13 mouse cellular contexts compared by ENCODE assay signal in the genomic region with DNA sequence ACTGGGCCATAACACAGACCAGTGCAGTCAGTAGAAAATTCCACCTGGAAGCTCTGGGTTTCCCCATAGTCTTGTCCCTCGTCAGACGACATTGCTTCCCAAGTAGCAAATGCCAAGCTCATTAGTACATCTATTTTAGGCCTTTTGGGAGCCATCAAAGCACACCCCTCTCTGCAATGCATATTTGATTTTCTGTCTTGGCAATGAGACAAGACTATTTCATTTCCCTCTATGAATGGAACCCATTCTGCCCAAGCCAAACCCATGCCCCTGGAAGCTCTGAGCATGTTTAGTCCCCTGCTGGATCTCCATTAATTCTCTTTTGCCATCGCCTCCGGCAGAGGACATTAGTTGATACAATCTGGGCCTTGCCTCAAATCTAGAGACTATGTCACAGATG. TPM values are rescaled to one million over a fixed set of nuclear protein-coding genes. Genes with fewer than 3 reads are reported as not detected.
A peak's percentile ranks its signal among the peaks of the same experiment; 100 is the strongest.
DNase-seq lines count a peak whose midpoint lies in the region; ATAC-seq and TF ChIP-seq lines count a peak whose summit lies in the region.
"Had no signal": no experiment of that assay in that cellular context is flagged by ENCODE, and none has a peak within 500 bp of the region (broad histone marks: within the 10 kb centered on the region; RNA-seq: fewer than 3 reads in every experiment).

No protein-coding gene starts in this region.

- no peak overlapping the region for H3K9ac ChIP-seq in forebrain, embryonic 14.5 days (ENCODE audit: low read length)
- H3K9ac ChIP-seq in forebrain, embryonic 12.5 days: no peak overlapping the region
- no peak overlapping the region for H3K9ac ChIP-seq in lung, postnatal 0 days (replicated peaks; ENCODE audit: low read depth)
- H3K9ac ChIP-seq in hindbrain, embryonic 12.5 days: no peak overlapping the region
- no peak overlapping the region for H3K9ac ChIP-seq in midbrain, postnatal 0 days (replicated peaks; ENCODE audit: low read length, poor library complexity, severe bottlenecking)
- no peak overlapping the region for H3K9ac ChIP-seq in intestine, embryonic 16.5 days (ENCODE audit: low read depth, low read length)
- H3K9ac ChIP-seq: liver, embryonic 13.5 days had no signal

- no peaks in the 10 kb centered on the region for H3K4me1 ChIP-seq in forebrain, embryonic 14.5 days (ENCODE audit: control insufficient read depth, insufficient read depth, low read length)
- 0 out of 2 replicates have a peak, but pooled peaks cover 4% of the 10 kb centered on the region for H3K4me1 ChIP-seq in forebrain, embryonic 12.5 days
- H3K4me1 ChIP-seq in lung, postnatal 0 days (ENCODE audit: insufficient read depth, low read depth, low read length): no peaks in the 10 kb centered on the region
- H3K4me1 ChIP-seq in hindbrain, embryonic 12.5 days: no peaks in the 10 kb centered on the region
- no peaks in the 10 kb centered on the region for H3K4me1 ChIP-seq in midbrain, postnatal 0 days (ENCODE audit: insufficient read depth, low read length)
- H3K4me1 ChIP-seq in intestine, embryonic 16.5 days (ENCODE audit: control insufficient read depth, insufficient read depth, low read length): no peaks in the 10 kb centered on the region
- H3K4me1 ChIP-seq: liver, embryonic 13.5 days had no signal

- H3K27ac ChIP-seq in forebrain, embryonic 14.5 days (ENCODE audit: low read depth, low read length): no peak overlapping the region
- H3K27ac ChIP-seq in forebrain, embryonic 12.5 days: no peak overlapping the region
- no peak overlapping the region for H3K27ac ChIP-seq in lung, postnatal 0 days (ENCODE audit: low read length)
- peak overlapping the region; percentile 57 for H3K27ac ChIP-seq in hindbrain, embryonic 12.5 days
- H3K27ac ChIP-seq in midbrain, postnatal 0 days (ENCODE audit: low read depth, low read length): no peak overlapping the region
- no peak overlapping the region for H3K27ac ChIP-seq in intestine, embryonic 16.5 days (ENCODE audit: low read length)
- H3K27ac ChIP-seq: liver, embryonic 13.5 days had no signal

- no peaks in the 10 kb centered on the region for H3K9me3 ChIP-seq in forebrain, embryonic 14.5 days (replicated peaks; ENCODE audit: control insufficient read depth, low read length)
- H3K9me3 ChIP-seq in forebrain, embryonic 12.5 days: no peaks in the 10 kb centered on the region
- H3K9me3 ChIP-seq in lung, postnatal 0 days (ENCODE audit: low read length): no peaks in the 10 kb centered on the region
- no peaks in the 10 kb centered on the region for H3K9me3 ChIP-seq in hindbrain, embryonic 12.5 days (replicated peaks)
- no peaks in the 10 kb centered on the region for H3K9me3 ChIP-seq in midbrain, postnatal 0 days (ENCODE audit: low read length)
- no peaks in the 10 kb centered on the region for H3K9me3 ChIP-seq in intestine, embryonic 16.5 days (ENCODE audit: control insufficient read depth, low read length)
- H3K9me3 ChIP-seq: liver, embryonic 13.5 days had no signal

- ATAC-seq in forebrain, embryonic 14.5 days: no peak
- ATAC-seq in forebrain, embryonic 12.5 days (ENCODE audit: low FRiP score): no peak
- peak; percentile 81 for ATAC-seq in lung, postnatal 0 days
- ATAC-seq in hindbrain, embryonic 12.5 days (ENCODE audit: low FRiP score): no peak
- ATAC-seq in midbrain, postnatal 0 days (ENCODE audit: low FRiP score): no peak
- ATAC-seq in intestine, embryonic 16.5 days: no peak

- H3K4me2 ChIP-seq in forebrain, embryonic 14.5 days (ENCODE audit: low read length): no peak overlapping the region
- H3K4me2 ChIP-seq in forebrain, embryonic 12.5 days: no peak overlapping the region
- no peak overlapping the region for H3K4me2 ChIP-seq in lung, postnatal 0 days (replicated peaks; ENCODE audit: low read depth, low read length)
- H3K4me2 ChIP-seq in hindbrain, embryonic 12.5 days (replicated peaks): no peak overlapping the region
- no peak overlapping the region for H3K4me2 ChIP-seq in midbrain, postnatal 0 days (ENCODE audit: low read depth, low read length, poor library complexity, severe bottlenecking)
- no peak overlapping the region for H3K4me2 ChIP-seq in intestine, embryonic 16.5 days (ENCODE audit: low read depth, low read length)
- H3K4me2 ChIP-seq: liver, embryonic 13.5 days had no signal

- 49% methylated on average over 4 of the region's 4 CpGs for WGBS in forebrain, embryonic 14.5 days
- 82% methylated on average over 4 of the region's 4 CpGs for WGBS in forebrain, embryonic 12.5 days
- 54% methylated on average over 4 of the region's 4 CpGs for WGBS in lung, postnatal 0 days
- 65% methylated on average over 4 of the region's 4 CpGs for WGBS in hindbrain, embryonic 12.5 days
- WGBS in midbrain, postnatal 0 days: 53% methylated on average over 4 of the region's 4 CpGs
- WGBS in intestine, embryonic 16.5 days: 73% methylated on average over 4 of the region's 4 CpGs

- peak; percentile 47 for DNase-seq in forebrain, embryonic 14.5 days (ENCODE audit: low spot score)
- DNase-seq in lung, postnatal 0 days (ENCODE audit: low spot score): peak; percentile 77
- no peak for DNase-seq in lung, postnatal 10 days
- DNase-seq in midbrain, postnatal 0 days (ENCODE audit: low spot score): peak; percentile 72
- no peak for DNase-seq in frontal cortex, postnatal 10 days (ENCODE audit: low spot score in 2 of 2)
- DNase-seq: B cell, adult 2 months; kidney, adult 8-10 months; liver, embryonic 13.5 days; spleen, adult 18-20 months had no signal

- H3K4me3 ChIP-seq in forebrain, embryonic 14.5 days (ENCODE audit: low read depth, low read length): no peak overlapping the region
- H3K4me3 ChIP-seq in forebrain, embryonic 12.5 days (replicated peaks): no peak overlapping the region
- no peak overlapping the region for H3K4me3 ChIP-seq in lung, postnatal 0 days (ENCODE audit: low read depth, low read length)
- no peak overlapping the region for H3K4me3 ChIP-seq in hindbrain, embryonic 12.5 days
- H3K4me3 ChIP-seq in midbrain, postnatal 0 days (ENCODE audit: low read depth, low read length): no peak overlapping the region
- H3K4me3 ChIP-seq in intestine, embryonic 16.5 days (ENCODE audit: low read length): no peak overlapping the region
- H3K4me3 ChIP-seq: liver, embryonic 13.5 days had no signal

- no peaks in the 10 kb centered on the region for H3K36me3 ChIP-seq in forebrain, embryonic 14.5 days (ENCODE audit: control insufficient read depth, insufficient read depth, low read length)
- no peaks in the 10 kb centered on the region for H3K36me3 ChIP-seq in forebrain, embryonic 12.5 days (replicated peaks)
- no peaks in the 10 kb centered on the region for H3K36me3 ChIP-seq in lung, postnatal 0 days (ENCODE audit: insufficient read depth, low read length)
- H3K36me3 ChIP-seq in hindbrain, embryonic 12.5 days: no peaks in the 10 kb centered on the region
- no peaks in the 10 kb centered on the region for H3K36me3 ChIP-seq in midbrain, postnatal 0 days (ENCODE audit: insufficient read depth, low read length)
- H3K36me3 ChIP-seq in intestine, embryonic 16.5 days (ENCODE audit: control insufficient read depth, insufficient read depth, low read length): no peaks in the 10 kb centered on the region
- H3K36me3 ChIP-seq: liver, embryonic 13.5 days had no signal

- no peaks in the 10 kb centered on the region for H3K27me3 ChIP-seq in forebrain, embryonic 14.5 days (replicated peaks; ENCODE audit: control insufficient read depth, insufficient read depth, low read length)
- no peaks in the 10 kb centered on the region for H3K27me3 ChIP-seq in forebrain, embryonic 12.5 days
- no peaks in the 10 kb centered on the region for H3K27me3 ChIP-seq in lung, postnatal 0 days (replicated peaks; ENCODE audit: insufficient read depth, low read length)
- H3K27me3 ChIP-seq in hindbrain, embryonic 12.5 days: no peaks in the 10 kb centered on the region
- no peaks in the 10 kb centered on the region for H3K27me3 ChIP-seq in midbrain, postnatal 0 days (ENCODE audit: insufficient read depth, low read length)
- H3K27me3 ChIP-seq in intestine, embryonic 16.5 days (replicated peaks; ENCODE audit: control insufficient read depth, insufficient read depth, low read length): no peaks in the 10 kb centered on the region
- H3K27me3 ChIP-seq: liver, embryonic 13.5 days had no signal

- no peak for TF ChIP-seq EP300 in lung, postnatal 0 days (IDR thresholded peaks at IDR 0.05)

- no peak for TF ChIP-seq CTCF in lung, postnatal 0 days (IDR thresholded peaks at IDR 0.05)
- TF ChIP-seq CTCF in midbrain, postnatal 0 days (IDR thresholded peaks at IDR 0.05): no peak

RNA-seq across cellular contexts. Expression of a gene that starts 8.6 kb away (rescaled TPM):
- polyA plus RNA-seq in forebrain, embryonic 14.5 days (2014; fragmentation: Nextera tagmentation; extraction: Ambion mirVana): 0.13 TPM in 1 of 2 replicates, not detected in the other
- polyA plus RNA-seq in forebrain, embryonic 12.5 days (2016; fragmentation: Nextera tagmentation; extraction: Ambion mirVana): not detected in 2 replicates
- polyA plus RNA-seq in lung, postnatal 0 days (2015; fragmentation: Nextera tagmentation; extraction: Ambion mirVana): 1.2 and 2.7 TPM in 2 replicates
- polyA plus RNA-seq in hindbrain, embryonic 12.5 days (2016; fragmentation: Nextera tagmentation; extraction: Ambion mirVana): 0.29 and 0.36 TPM in 2 replicates
- total RNA-seq in midbrain, postnatal 0 days (2014; rRNA removed): 0.16 and 0.24 TPM in 2 replicates
- 1.5 and 1.7 TPM in 2 replicates for polyA plus RNA-seq in midbrain, postnatal 0 days (2015; fragmentation: Nextera tagmentation; extraction: Ambion mirVana)
- polyA plus RNA-seq in intestine, embryonic 16.5 days (2015; fragmentation: Nextera tagmentation; extraction: Ambion mirVana): 406 and 487 TPM in 2 replicates
- polyA plus RNA-seq: liver, embryonic 13.5 days had no signal

RNA-seq across cellular contexts. Expression of a gene that starts 21.3 kb away (rescaled TPM):
- not detected in 2 replicates for polyA plus RNA-seq in forebrain, embryonic 14.5 days (2014; fragmentation: Nextera tagmentation; extraction: Ambion mirVana)
- not detected in 2 replicates for polyA plus RNA-seq in forebrain, embryonic 12.5 days (2016; fragmentation: Nextera tagmentation; extraction: Ambion mirVana)
- 1.1 and 2.4 TPM in 2 replicates for polyA plus RNA-seq in lung, postnatal 0 days (2015; fragmentation: Nextera tagmentation; extraction: Ambion mirVana)
- 0.19 TPM in 1 of 2 replicates, not detected in the other for polyA plus RNA-seq in hindbrain, embryonic 12.5 days (2016; fragmentation: Nextera tagmentation; extraction: Ambion mirVana)
- not detected in 2 replicates for total RNA-seq in midbrain, postnatal 0 days (2014; rRNA removed)
- 0.27 and 0.44 TPM in 2 replicates for polyA plus RNA-seq in midbrain, postnatal 0 days (2015; fragmentation: Nextera tagmentation; extraction: Ambion mirVana)
- 6.3 and 12.4 TPM in 2 replicates for polyA plus RNA-seq in intestine, embryonic 16.5 days (2015; fragmentation: Nextera tagmentation; extraction: Ambion mirVana)
- total RNA-seq: MEL had no signal

Comparison
In these comparisons a context has a peak if more than half of its experiments do, and no peak if none do; other contexts are left out.
1. DNase-seq: peak in forebrain, embryonic 14.5 days (single experiment), lung, postnatal 0 days (single experiment) and midbrain, postnatal 0 days (single experiment); none in lung, postnatal 10 days (single experiment) and frontal cortex, postnatal 10 days (0 of 2).
2. RNA of a gene that starts 8.6 kb away (polyA plus RNA-seq): 406 to 487 TPM in intestine, embryonic 16.5 days; 1.2 to 2.7 TPM in lung, postnatal 0 days, 1.5 to 1.7 TPM in midbrain, postnatal 0 days, 0.29 to 0.36 TPM in hindbrain, embryonic 12.5 days, 0.13 TPM in forebrain, embryonic 14.5 days and not detected in forebrain, embryonic 12.5 days; every median in the first group is over 100 times any median in the second.